Mouse (Mus musculus): ENCODE data around the gene Zfp184. TPM values are rescaled to one million over a fixed set of nuclear protein-coding genes. Genes with fewer than 3 reads are reported as not detected.
A peak's percentile ranks its signal among the peaks of the same experiment; 100 is the strongest.

Gene Zfp184
- polyA plus RNA-seq, 1 experiment from 2014 or later: 6.7 TPM

DNA sequence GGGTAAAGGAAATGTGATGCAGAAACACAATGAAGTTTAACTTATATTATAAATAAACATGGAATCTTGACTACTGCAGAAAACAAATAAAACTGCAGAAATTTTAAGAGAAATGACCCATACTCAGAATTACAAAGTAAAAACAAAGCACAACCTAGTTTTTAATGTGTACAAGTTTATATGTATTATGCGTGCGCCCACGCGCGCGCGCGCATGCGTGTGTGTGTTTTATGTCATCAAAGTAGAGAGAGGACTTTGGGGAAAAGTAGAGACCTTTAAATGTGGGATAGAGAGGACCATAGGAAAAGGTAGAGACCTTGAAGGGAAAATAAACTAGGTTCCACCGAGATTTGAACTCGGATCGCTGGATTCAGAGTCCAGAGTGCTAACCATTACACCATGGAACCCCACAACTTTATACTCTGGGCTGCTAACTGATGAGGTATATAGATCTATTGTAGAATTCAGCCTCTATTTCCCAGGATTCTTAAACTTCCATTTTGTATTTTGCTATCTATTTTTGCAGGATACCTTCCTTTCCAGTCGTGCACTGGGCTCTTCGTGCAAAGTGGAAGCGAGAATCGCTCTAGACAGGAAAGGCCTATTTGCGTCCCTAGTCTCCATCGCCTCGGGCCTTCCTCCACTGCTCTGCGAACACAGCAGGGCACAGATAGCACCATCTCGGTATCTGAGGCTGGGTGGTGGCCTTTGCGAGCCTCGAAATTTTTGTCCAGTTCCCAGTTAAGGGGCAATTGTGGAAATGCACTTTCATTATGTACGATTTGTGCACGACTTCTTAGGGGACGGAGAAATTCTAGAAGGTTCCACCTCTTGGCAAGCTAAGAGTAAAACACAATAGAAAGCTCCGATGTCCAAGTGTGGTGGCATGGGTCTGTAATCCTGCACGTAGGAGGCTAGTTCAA is 11.0 kb upstream of the Zfp184 start:
- H3K4me1 ChIP-seq (ENCODE audit: control insufficient read depth, insufficient read depth, low read length): no peaks in the 10 kb centered on the region; the same call in 1 of the 2 replicates
- H3K36me3 ChIP-seq (ENCODE audit: control insufficient read depth, insufficient read depth, low read length): no peaks in the 10 kb centered on the region
- no peaks in the 10 kb centered on the region for H3K27me3 ChIP-seq (ENCODE audit: control insufficient read depth, insufficient read depth, low read length)
- H3K27ac ChIP-seq (ENCODE audit: low read depth, low read length): peak overlapping the region; percentile 22; the same call in 1 of the 2 replicates
- 6% methylated on average over 28 of the region's 28 CpGs for WGBS (ENCODE audit: insufficient replicate concordance)
- no peak for ATAC-seq (replicated peaks; ENCODE audit: insufficient number of reproducible peaks, low FRiP score, low TSS enrichment)
- H3K4me2 ChIP-seq: peak overlapping the region; percentile 58
- peak overlapping the region; percentile 43 for H3K4me3 ChIP-seq (ENCODE audit: low read depth, low read length)
- H3K9ac ChIP-seq (ENCODE audit: low read depth, low read length): peak overlapping the region; percentile 63; the same call in 1 of the 2 replicates
- H3K9me3 ChIP-seq (replicated peaks; ENCODE audit: control insufficient read depth, low read length): no peaks in the 10 kb centered on the region

DNA sequence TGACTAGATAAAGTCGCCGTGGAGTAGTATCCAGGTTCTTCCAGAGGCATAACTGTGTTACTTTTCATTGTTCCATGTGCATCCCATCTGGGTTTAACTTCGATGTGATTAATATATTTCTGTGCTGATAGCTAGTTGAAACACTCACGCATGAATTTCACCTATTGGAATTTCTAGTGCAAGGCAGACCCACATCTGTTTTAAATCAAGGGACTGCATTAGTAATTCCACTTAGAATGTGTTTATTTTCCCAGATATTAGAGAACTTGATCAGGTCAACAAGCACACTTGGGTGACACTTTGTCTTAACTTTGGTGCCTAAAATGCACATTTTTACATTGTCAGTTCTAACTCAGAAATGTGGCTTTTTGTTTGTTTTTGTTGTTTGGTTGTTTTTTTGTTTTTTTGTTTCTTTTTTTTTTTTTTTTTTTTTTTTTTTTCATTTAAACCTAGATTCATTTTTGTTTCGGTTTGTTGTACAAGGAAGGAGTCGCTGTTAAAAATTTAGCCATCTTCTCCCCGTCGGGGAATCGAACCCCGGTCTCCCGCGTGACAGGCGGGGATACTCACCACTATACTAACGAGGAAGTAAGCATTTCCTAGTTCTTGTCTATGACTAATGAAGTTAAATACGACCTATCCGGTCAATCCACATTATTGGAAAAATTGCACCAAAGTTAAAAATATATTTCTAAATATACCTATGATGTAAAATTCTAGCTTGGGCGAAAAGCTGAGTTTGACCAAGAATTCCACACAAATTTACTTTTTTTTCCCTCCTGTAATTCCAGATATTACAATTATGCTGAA is 9.7 kb upstream of the Zfp184 start:
- Histone ChIP-seq H3K4me1 (ENCODE audit: control insufficient read depth, insufficient read depth, low read length) (no peaks in the 10 kb centered on the region; the same call in 1 of the 2 replicates), H3K27me3 (ENCODE audit: control insufficient read depth, insufficient read depth, low read length) (no peaks in the 10 kb centered on the region), H3K9me3 (replicated peaks; ENCODE audit: control insufficient read depth, low read length) (no peaks in the 10 kb centered on the region), H3K27ac (ENCODE audit: low read depth, low read length) (no peak overlapping the region), H3K9ac (ENCODE audit: low read depth, low read length) (no peak overlapping the region), H3K4me3 (ENCODE audit: low read depth, low read length) (no peak overlapping the region), H3K36me3 (ENCODE audit: control insufficient read depth, insufficient read depth, low read length) (no peaks in the 10 kb centered on the region), H3K4me2 (peak overlapping the region; percentile 66)
- WGBS (ENCODE audit: insufficient replicate concordance): 11% methylated on average over 17 of the region's 17 CpGs
- no peak for ATAC-seq (replicated peaks; ENCODE audit: insufficient number of reproducible peaks, low FRiP score, low TSS enrichment)

DNA sequence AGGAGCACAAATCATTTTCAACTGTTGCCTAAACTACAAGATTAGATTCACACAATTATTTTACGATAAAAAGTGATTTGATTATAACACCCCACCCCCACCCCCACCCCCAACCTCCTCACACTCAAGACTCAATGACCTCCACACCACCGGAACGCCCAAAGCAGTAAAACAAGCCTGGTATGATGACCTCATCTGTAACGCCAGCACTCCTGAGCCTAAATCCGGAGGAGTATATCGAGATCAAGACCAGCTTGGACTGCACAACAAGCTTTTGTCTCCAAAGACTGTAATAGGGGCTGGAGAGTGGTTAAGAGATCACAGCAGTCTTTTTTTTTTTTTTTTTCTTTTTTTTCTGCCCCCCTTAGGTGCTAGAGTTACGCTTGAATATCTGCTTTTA is 9.1 kb upstream of the Zfp184 start:
- Histone ChIP-seq H3K9me3 (replicated peaks; ENCODE audit: control insufficient read depth, low read length) (no peaks in the 10 kb centered on the region), H3K4me3 (ENCODE audit: low read depth, low read length) (peak overlapping the region; percentile 46), H3K36me3 (ENCODE audit: control insufficient read depth, insufficient read depth, low read length) (no peaks in the 10 kb centered on the region), H3K27ac (ENCODE audit: low read depth, low read length) (no peak overlapping the region), H3K4me1 (ENCODE audit: control insufficient read depth, insufficient read depth, low read length) (no peaks in the 10 kb centered on the region; the same call in 1 of the 2 replicates), H3K9ac (ENCODE audit: low read depth, low read length) (no peak overlapping the region), H3K27me3 (ENCODE audit: control insufficient read depth, insufficient read depth, low read length) (no peaks in the 10 kb centered on the region), H3K4me2 (peak overlapping the region; percentile 66)
- no peak for ATAC-seq (replicated peaks; ENCODE audit: insufficient number of reproducible peaks, low FRiP score, low TSS enrichment)
- 2% methylated on average over 7 of the region's 7 CpGs for WGBS (ENCODE audit: insufficient replicate concordance)

DNA sequence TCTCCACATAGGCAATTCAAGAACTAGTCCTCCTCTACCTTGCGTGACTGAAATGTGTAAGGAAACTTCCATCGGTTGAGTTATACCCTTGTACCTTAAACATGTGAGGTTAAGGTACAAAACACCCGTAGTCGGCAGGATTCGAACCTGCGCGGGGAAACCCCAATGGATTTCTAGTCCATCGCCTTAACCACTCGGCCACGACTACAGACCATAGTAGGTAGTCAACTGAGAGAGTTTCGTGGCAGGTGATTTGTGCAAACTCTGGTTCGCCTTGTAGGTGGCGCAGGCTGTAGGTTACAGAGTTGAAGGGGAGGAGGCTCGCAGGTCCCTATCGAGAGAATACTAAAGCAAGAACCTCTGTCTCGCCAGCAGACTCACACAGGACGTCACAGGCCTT is 7.9 kb upstream of the Zfp184 start:
- Histone ChIP-seq H3K4me2 (peak overlapping the region; percentile 66), H3K27me3 (ENCODE audit: control insufficient read depth, insufficient read depth, low read length) (no peaks in the 10 kb centered on the region), H3K9ac (ENCODE audit: low read depth, low read length) (peak overlapping the region; percentile 56; the same call in 1 of the 2 replicates), H3K4me1 (ENCODE audit: control insufficient read depth, insufficient read depth, low read length) (no peaks in the 10 kb centered on the region; the same call in 1 of the 2 replicates), H3K36me3 (ENCODE audit: control insufficient read depth, insufficient read depth, low read length) (no peaks in the 10 kb centered on the region), H3K27ac (ENCODE audit: low read depth, low read length) (no peak overlapping the region; the same call in 1 of the 2 replicates), H3K9me3 (replicated peaks; ENCODE audit: control insufficient read depth, low read length) (no peaks in the 10 kb centered on the region), H3K4me3 (ENCODE audit: low read depth, low read length) (peak overlapping the region; percentile 46)
- WGBS (ENCODE audit: insufficient replicate concordance): under 1% methylated on average over 17 of the region's 17 CpGs
- ATAC-seq (replicated peaks; ENCODE audit: insufficient number of reproducible peaks, low FRiP score, low TSS enrichment): peak; percentile 76

DNA sequence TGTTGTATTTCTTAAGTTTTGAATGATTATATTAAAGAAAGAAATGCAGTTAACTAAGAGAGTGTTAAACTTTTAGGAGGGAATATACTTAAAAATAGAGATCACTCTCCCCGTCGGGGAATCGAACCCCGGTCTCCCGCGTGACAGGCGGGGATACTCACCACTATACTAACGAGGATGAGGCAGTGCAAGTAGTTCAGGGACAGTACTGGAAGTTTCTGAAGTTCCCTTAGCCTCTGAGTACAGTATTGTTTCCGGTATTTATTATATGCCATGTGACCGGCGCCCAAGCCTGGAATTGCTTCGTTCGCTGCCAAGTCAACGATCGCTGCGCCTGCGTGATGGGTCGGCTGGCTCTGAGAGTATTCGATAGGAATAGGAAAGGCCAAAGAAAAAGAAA is 4.7 kb upstream of the Zfp184 start:
- ATAC-seq (replicated peaks; ENCODE audit: insufficient number of reproducible peaks, low FRiP score, low TSS enrichment): peak; percentile 79
- under 1% methylated on average over 19 of the region's 19 CpGs for WGBS (ENCODE audit: insufficient replicate concordance)
- peak overlapping the region; percentile 74 for H3K4me2 ChIP-seq
- peak overlapping the region; percentile 69 for H3K9ac ChIP-seq (ENCODE audit: low read depth, low read length)
- no peaks in the 10 kb centered on the region for H3K9me3 ChIP-seq (replicated peaks; ENCODE audit: control insufficient read depth, low read length)
- no peaks in the 10 kb centered on the region for H3K27me3 ChIP-seq (ENCODE audit: control insufficient read depth, insufficient read depth, low read length)
- H3K4me1 ChIP-seq (ENCODE audit: control insufficient read depth, insufficient read depth, low read length): no peaks in the 10 kb centered on the region
- H3K36me3 ChIP-seq (ENCODE audit: control insufficient read depth, insufficient read depth, low read length): no peaks in the 10 kb centered on the region
- H3K27ac ChIP-seq (ENCODE audit: low read depth, low read length): peak overlapping the region; percentile 57
- H3K4me3 ChIP-seq (ENCODE audit: low read depth, low read length): peak overlapping the region; percentile 55

DNA sequence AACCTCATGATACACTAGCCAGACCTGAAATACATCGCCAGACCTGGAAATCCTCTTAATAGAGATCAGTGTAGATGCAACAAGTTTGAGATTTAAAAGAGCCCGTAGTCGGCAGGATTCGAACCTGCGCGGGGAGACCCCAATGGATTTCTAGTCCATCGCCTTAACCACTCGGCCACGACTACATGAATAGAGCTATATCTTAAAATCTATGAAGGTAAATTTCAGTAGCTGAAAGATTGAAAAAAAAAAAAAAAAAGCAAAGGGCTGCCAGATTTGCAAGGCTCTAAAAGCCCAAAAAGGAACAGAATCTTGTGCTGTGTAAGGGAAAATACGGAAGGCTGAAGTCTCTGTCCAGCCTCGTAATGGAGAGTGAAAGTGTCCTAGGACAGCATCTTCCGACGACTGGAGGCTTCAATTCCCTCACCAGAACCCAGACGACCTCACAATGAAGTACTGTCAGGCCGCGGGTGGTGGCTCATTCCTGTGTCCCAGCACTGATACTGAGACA is 4.0 kb upstream of the Zfp184 start:
- H3K4me2 ChIP-seq: peak overlapping the region; percentile 74
- H3K27ac ChIP-seq (ENCODE audit: low read depth, low read length): peak overlapping the region; percentile 57; the same call in 1 of the 2 replicates
- peak overlapping the region; percentile 69 for H3K9ac ChIP-seq (ENCODE audit: low read depth, low read length)
- WGBS (ENCODE audit: insufficient replicate concordance): 0% methylated on average over 16 of the region's 16 CpGs
- peak overlapping the region; percentile 55 for H3K4me3 ChIP-seq (ENCODE audit: low read depth, low read length)
- H3K9me3 ChIP-seq (replicated peaks; ENCODE audit: control insufficient read depth, low read length): no peaks in the 10 kb centered on the region
- H3K4me1 ChIP-seq (ENCODE audit: control insufficient read depth, insufficient read depth, low read length): no peaks in the 10 kb centered on the region
- no peaks in the 10 kb centered on the region for H3K27me3 ChIP-seq (ENCODE audit: control insufficient read depth, insufficient read depth, low read length)
- ATAC-seq (replicated peaks; ENCODE audit: insufficient number of reproducible peaks, low FRiP score, low TSS enrichment): peak; percentile 47; the same call in 1 of the 2 replicates
- H3K36me3 ChIP-seq (ENCODE audit: control insufficient read depth, insufficient read depth, low read length): no peaks in the 10 kb centered on the region

DNA sequence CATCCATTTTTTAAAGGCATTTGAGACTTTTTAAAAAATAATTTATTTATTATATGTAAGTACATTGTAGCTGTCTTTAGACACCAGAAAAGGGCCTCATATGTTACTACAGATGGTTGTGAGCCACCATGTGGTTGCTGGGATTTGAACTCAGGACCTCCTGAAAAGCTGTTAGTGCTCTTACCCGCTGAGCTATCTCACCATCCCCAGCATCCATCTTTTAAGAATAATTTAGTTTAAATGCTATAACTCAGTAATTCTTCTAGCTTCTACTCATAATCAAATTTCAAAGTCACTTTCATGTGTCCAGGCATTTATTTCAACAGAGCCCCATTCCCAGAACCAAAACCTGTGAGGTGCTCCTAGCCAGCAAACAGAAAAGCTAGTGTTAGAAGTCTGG is 1.2 kb upstream of the Zfp184 start:
- WGBS (ENCODE audit: insufficient replicate concordance): 76% methylated on average over 1 of the region's 1 CpGs
- Histone ChIP-seq H3K27me3 (ENCODE audit: control insufficient read depth, insufficient read depth, low read length) (no peaks in the 10 kb centered on the region), H3K9ac (ENCODE audit: low read depth, low read length) (no peak overlapping the region), H3K4me2 (no peak overlapping the region), H3K4me1 (ENCODE audit: control insufficient read depth, insufficient read depth, low read length) (no peaks in the 10 kb centered on the region), H3K27ac (ENCODE audit: low read depth, low read length) (no peak overlapping the region), H3K36me3 (ENCODE audit: control insufficient read depth, insufficient read depth, low read length) (no peaks in the 10 kb centered on the region), H3K4me3 (ENCODE audit: low read depth, low read length) (no peak overlapping the region), H3K9me3 (replicated peaks; ENCODE audit: control insufficient read depth, low read length) (no peaks in the 10 kb centered on the region)
- ATAC-seq (replicated peaks; ENCODE audit: insufficient number of reproducible peaks, low FRiP score, low TSS enrichment): no peak

DNA sequence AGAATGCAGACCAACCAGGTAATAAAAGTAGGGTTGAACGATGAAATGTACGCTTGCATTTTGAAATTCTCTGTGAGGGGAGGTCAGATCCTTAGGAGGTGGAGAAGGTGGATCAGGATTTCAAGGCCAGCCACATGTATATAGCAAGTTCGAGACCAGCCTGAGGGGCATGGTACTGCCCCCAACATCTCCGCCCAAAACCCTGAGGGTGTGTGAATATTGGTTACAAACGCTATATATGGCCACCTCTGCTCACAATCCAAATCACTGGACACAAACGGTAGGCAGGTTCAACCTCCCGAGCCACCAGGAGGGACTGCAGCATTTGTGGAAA is 335 bp upstream of the Zfp184 start:
- Histone ChIP-seq H3K4me3 (ENCODE audit: low read depth, low read length) (peak overlapping the region; percentile 75), H3K9ac (ENCODE audit: low read depth, low read length) (0 out of 2 replicates have a peak overlapping the region, but pooled peaks have one; percentile 0), H3K27me3 (ENCODE audit: control insufficient read depth, insufficient read depth, low read length) (no peaks in the 10 kb centered on the region), H3K4me1 (ENCODE audit: control insufficient read depth, insufficient read depth, low read length) (no peaks in the 10 kb centered on the region), H3K4me2 (peak overlapping the region; percentile 74), H3K9me3 (replicated peaks; ENCODE audit: control insufficient read depth, low read length) (no peaks in the 10 kb centered on the region), H3K36me3 (ENCODE audit: control insufficient read depth, insufficient read depth, low read length) (no peaks in the 10 kb centered on the region), H3K27ac (ENCODE audit: low read depth, low read length) (no peak overlapping the region)
- WGBS (ENCODE audit: insufficient replicate concordance): 1% methylated on average over 7 of the region's 7 CpGs
- peak; percentile 50; the same call in 1 of the 2 replicates for ATAC-seq (replicated peaks; ENCODE audit: insufficient number of reproducible peaks, low FRiP score, low TSS enrichment)
